Mouse (Mus musculus) monocyte, adult 59 days (primary cell): Measurements from ENCODE around the gene Vmn2r27. TPM values are rescaled to one million over a fixed set of nuclear protein-coding genes. Genes with fewer than 3 reads are reported as not detected.

Source experiments
- total RNA-seq, 2 experiments: library from RNA; stranded (reverse); gene quantifications; one replicate each; pipeline ENCODE4 v1.2.4; 2023

Vmn2r27 gene
- not detected for total RNA-seq

DNA sequence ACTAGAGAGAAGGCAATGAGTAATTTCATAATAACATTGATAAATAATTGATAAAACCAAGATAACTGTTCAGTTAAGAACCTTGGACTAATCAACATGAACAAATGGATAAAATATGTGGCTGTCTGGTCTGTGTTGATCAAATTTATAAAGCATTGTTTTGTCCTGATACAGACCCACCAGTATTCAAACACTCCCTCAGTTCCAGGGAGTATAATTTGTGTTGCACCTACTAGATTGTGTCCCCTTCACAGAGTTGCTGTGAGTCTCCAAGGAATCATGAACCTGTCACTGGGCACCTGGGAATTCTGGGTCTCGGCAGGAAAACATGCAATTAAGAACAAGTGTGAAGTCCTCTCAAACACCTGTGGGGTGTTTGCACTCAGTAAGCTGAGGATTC lies at the start of gene Vmn2r27:
TSS of gene Vmn2r27 (minus strand) at position 101 of the 400 bp plus-strand sequence.

Other genes with a start within 250 kb of the Vmn2r27 start
- under 1 TPM; 0.09 to 0.26 TPM for gene Vmn2r26, start 207.3 kb downstream of the Vmn2r27 start, total RNA-seq
- 100 to 1,000 TPM; 131 to 183 TPM for gene Cd163, start 72.8 kb upstream of the Vmn2r27 start, total RNA-seq
- 10 to 100 TPM; 39.0 to 39.5 TPM for gene Pex5, start 183.2 kb upstream of the Vmn2r27 start, total RNA-seq
- gene Clstn3, start 232.9 kb upstream of the Vmn2r27 start, total RNA-seq, result 1 to 10 TPM in 1 of 2 experiments, under 1 TPM in 1; 0.79 to 1.1 TPM